Mouse (Mus musculus): ENCODE results near the gene Gm45785.

DNA sequence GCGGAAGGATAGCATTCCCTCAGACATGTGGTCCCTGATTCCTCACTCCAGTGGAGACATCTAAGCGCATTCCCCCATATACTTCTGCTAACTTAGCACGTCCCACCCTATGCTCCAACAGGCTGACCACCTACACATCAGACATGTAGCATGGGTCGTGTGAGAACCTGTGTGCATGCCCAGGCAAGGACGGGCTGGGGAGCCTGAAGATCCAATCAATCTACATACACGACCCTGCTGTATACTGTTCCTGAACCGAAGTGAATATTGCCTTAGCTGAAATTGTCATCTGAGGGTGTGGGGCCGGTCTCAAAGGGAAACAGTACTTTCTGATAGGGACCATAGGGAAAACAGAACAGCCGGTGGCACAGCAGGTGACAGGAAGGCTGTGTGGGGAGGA is 950 bp downstream of the Gm45785 start:
- TF ChIP-seq CTCF (IDR thresholded peaks at IDR 0.05; ENCODE audit: borderline replicate concordance, extremely low read depth, insufficient read depth, insufficient read length) = no peak
- no peak for TF ChIP-seq POLR2A (IDR thresholded peaks at IDR 0.05; ENCODE audit: borderline replicate concordance, extremely low read depth, insufficient read depth, insufficient read length, poor library complexity, severe bottlenecking)

Data from brain, embryonic 14.5 days (tissue).